Mouse (Mus musculus) kidney, postnatal 0 days (tissue): ENCODE results near the gene Rgs6. TPM values are rescaled to one million over a fixed set of nuclear protein-coding genes. Genes with fewer than 3 reads are reported as not detected.

ENCODE experiments used
- ATAC-seq: fragments of 200-750 bp; cut with Nextera tagmentation; replicated peaks from 2 replicates; pipeline ENCODE4 v1.8.0; 2017; ENCODE audit warnings: low read depth, moderate number of reproducible peaks, moderate TSS enrichment, moderate library complexity; ENCODE audit not compliant: low FRiP score
- DNase-seq: peaks from one replicate; pipeline ENCODE4 v3.0.0-alpha.2; 2016; ENCODE audit warnings: low spot score
- H3K27ac ChIP-seq: fragments of 300-500 bp; sonication (generic); 2 replicates; pipeline ENCODE4 v1.5.1; 2014; ENCODE audit warnings: mild to moderate bottlenecking
- H3K27me3 ChIP-seq: fragments of 300-500 bp; sonication (generic); 2 replicates; pipeline ENCODE4 v1.6.1; 2014; ENCODE audit warnings: low read length, mixed read lengths; ENCODE audit not compliant: insufficient read depth
- H3K36me3 ChIP-seq: fragments of 300-500 bp; sonication (generic); 2 replicates; pipeline ENCODE4 v1.6.1; 2014; ENCODE audit warnings: low read length, mixed read lengths; ENCODE audit not compliant: insufficient read depth
- H3K4me1 ChIP-seq: fragments of 300-500 bp; sonication (generic); replicated peaks from 2 replicates; pipeline ENCODE4 v1.6.1; 2014; ENCODE audit warnings: antibody characterized with exemption, low read length, mixed read lengths; ENCODE audit not compliant: insufficient read depth
- H3K4me2 ChIP-seq: fragments of 300-500 bp; sonication (generic); 2 replicates; pipeline ENCODE4 v1.6.1; 2014; ENCODE audit warnings: mild to moderate bottlenecking, low read length, moderate library complexity, mixed read lengths
- H3K4me3 ChIP-seq: fragments of 300-500 bp; sonication (generic); replicated peaks from 2 replicates; pipeline ENCODE4 v1.5.1; 2014; ENCODE audit warnings: low read depth, low read length
- H3K9ac ChIP-seq: fragments of 300-500 bp; sonication (generic); 2 replicates; pipeline ENCODE4 v1.6.1; 2014; ENCODE audit warnings: low read depth, low read length
- H3K9me3 ChIP-seq: fragments of 300-500 bp; sonication (generic); replicated peaks from 2 replicates; pipeline ENCODE4 v1.6.1; 2016; ENCODE audit warnings: low read length, inconsistent platforms, mixed read lengths
- CTCF ChIP-seq: IDR thresholded peaks from 2 replicates; pipeline ENCODE4 v1.5.1; 2016; ENCODE audit warnings: antibody characterized with exemption, low read depth, mild to moderate bottlenecking, moderate library complexity
- WGBS: fragments of 180-500 bp; shearing (Covaris S2); extraction: QIAGEN DNeasy Blood & Tissue Kit; methylation state at CpG from one replicate; pipeline ENCODE4 v1.1.7; 2014; 5-methylcytosine and 5-hydroxymethylcytosine counted together
- polyA plus RNA-seq: library from polyadenylated mRNA; unstranded; fragments of >200 nt; fragmentation: Nextera tagmentation; extraction: Ambion mirVana; gene quantifications from 2 replicates; pipeline ENCODE4 v1.2.1, GENCODE M21; 2015

Rgs6 gene
- polyA plus RNA-seq, 1 experiment from 2014 or later = 2.2 TPM

DNA sequence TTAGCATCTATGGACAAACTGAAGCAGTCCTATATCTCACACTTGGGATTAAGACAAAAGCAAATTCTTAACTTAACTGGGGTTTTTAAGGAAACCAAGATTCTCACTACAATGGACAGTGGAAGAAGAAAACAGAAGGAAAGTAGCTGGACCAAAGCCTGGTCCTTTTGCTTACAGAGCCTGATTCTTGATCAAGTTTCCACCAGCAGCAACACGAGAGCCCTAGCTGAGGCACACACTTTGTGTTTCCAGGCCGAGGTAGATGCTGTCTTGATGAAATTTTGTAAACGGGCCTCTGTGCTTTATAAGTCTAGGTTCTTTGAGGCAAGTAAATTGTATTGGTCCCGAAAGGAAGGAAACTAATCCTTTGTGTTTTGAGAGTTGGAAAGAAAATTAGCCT is 14.7 kb downstream of the Rgs6 start:
- Histone ChIP-seq H3K9me3 (no peaks in the 10 kb centered on the region), H3K9ac (no peak overlapping the region), H3K4me3 (no peak overlapping the region), H3K27me3 (no peaks in the 10 kb centered on the region), H3K4me2 (no peak overlapping the region), H3K4me1 (no peaks in the 10 kb centered on the region), H3K36me3 (no peaks in the 10 kb centered on the region), H3K27ac (no peak overlapping the region)
- DNase-seq = no peak
- TF ChIP-seq CTCF = no peak
- WGBS = 84% methylated on average over 4 of the region's 4 CpGs
- no peak for ATAC-seq

DNA sequence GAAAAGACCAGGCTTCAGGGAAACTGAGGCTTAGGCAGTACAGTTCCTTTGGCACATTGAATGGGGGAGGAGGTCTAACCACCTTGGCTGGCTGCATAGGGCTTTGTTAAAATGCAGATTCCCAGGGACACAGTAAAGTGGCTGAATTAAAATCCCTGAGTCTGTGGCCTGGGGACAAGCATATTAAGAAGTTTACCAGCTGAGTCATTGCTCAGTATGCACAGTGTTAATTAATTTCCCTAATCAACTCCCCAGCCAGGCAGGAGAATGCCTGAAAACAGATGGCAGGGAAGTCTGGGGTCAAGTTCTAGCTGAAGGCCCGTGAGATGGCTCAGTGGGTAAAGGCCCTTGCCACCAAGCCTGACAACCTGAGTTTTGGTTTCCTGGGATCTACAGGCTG is 15.2 kb downstream of the Rgs6 start:
- H3K4me2 ChIP-seq = no peak overlapping the region
- TF ChIP-seq CTCF = no peak
- 69% methylated on average over 1 of the region's 1 CpGs for WGBS
- no peaks in the 10 kb centered on the region for H3K4me1 ChIP-seq
- H3K4me3 ChIP-seq = no peak overlapping the region
- H3K27me3 ChIP-seq = no peaks in the 10 kb centered on the region
- ATAC-seq = no peak
- no peaks in the 10 kb centered on the region for H3K36me3 ChIP-seq
- no peaks in the 10 kb centered on the region for H3K9me3 ChIP-seq
- no peak for DNase-seq
- no peak overlapping the region for H3K9ac ChIP-seq
- no peak overlapping the region for H3K27ac ChIP-seq

DNA sequence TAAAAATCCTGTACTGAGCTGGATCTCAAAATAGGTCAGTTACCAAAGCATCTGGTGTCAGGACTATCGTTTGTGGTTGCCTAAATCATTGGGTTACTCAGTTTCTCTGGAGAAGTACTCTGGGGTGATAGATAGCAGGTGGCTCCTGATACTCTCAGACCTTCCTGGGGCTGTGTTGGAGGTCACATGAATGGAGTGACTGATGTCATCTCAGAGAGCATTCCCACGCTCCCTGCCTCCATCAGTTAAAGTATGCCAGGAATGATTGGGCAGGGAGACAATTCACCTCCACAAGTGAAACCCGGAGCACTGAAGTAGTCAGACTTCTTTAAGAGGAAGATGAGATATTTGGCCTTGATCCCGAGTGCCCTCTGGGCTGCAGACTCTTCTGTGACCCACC is 15.9 kb downstream of the Rgs6 start:
- 60% methylated on average over 4 of the region's 4 CpGs for WGBS
- Histone ChIP-seq H3K36me3 (no peaks in the 10 kb centered on the region), H3K4me1 (no peaks in the 10 kb centered on the region), H3K4me2 (no peak overlapping the region), H3K4me3 (no peak overlapping the region), H3K27ac (no peak overlapping the region), H3K27me3 (no peaks in the 10 kb centered on the region), H3K9ac (no peak overlapping the region), H3K9me3 (no peaks in the 10 kb centered on the region)
- ATAC-seq (no peak), DNase-seq (no peak)
- TF ChIP-seq CTCF = no peak

DNA sequence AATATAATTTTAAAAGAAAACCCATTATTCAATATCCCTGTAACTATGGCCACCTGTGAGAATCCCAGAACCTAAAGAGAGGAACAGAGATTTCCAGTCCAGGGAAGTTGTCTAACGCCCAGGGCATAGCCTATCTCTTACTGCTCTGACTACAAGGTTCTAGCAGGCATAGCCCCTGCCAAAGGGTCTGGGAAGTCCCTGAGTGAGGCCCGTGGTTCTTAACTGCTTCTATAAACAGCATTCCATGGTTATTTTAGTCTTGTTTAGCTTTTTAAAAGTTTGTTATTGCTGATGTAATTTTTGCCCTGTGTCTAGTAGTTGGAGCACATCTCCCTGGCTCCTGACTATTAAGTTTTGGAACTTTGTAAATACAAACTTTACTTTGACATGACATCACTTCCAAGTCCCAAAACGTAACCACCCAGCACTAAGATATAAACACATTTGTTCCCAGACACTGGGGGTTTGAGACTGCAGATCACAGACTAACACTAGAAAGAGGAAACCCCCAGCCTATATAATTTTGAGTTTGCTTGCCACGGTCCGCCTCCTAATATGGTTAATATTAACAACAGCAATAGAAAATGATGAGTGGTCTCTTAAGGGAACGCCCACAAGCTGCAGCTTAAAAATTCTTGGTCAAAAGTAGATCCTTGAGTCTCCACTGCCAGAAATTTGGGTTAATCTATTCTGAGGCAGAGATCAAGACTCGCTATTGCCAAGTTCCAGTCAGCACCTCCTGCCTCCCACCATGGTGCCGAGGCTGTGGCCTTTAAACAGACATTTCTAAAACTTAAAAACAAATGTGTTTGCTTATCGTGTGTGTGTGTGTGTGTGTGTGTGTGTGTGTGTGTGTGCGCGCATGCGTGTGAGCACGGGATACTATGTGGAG is 24.9 kb downstream of the Rgs6 start:
- H3K27ac ChIP-seq = no peak overlapping the region

DNA sequence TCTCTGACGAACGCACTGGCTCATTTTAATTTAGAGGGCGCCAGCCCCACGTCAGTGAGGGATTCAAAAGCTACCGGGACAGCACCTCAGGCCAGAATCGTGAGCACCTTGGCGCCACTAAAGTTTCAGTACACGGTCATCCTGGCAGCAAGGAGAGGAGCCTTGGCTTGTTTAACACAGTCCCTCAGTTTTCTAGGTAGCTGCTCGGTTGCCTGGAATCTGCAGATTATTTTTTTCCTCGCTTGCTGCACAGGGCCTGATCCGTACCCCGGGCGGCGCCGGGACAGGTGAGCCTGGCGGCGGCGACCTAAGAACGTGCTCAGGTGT is 28.4 kb downstream of the Rgs6 start:
- peak overlapping the region; percentile 56 for H3K9ac ChIP-seq
- WGBS = 2% methylated on average over 19 of the region's 19 CpGs
- no peak for TF ChIP-seq CTCF

More for the DNA sequence above, 24.9 kb downstream of the Rgs6 start:
- 0 out of 2 replicates have a peak, but pooled peaks cover 2% of the 10 kb centered on the region for H3K4me1 ChIP-seq
- 78% methylated on average over 13 of the region's 13 CpGs for WGBS
- no peak for DNase-seq
- H3K36me3 ChIP-seq = no peaks in the 10 kb centered on the region
- no peak overlapping the region for H3K4me3 ChIP-seq
- no peak for ATAC-seq
- no peak overlapping the region for H3K4me2 ChIP-seq
- no peak for TF ChIP-seq CTCF
- H3K27me3 ChIP-seq = 0 out of 2 replicates have a peak, but pooled peaks cover 7% of the 10 kb centered on the region
- H3K9ac ChIP-seq = no peak overlapping the region
- H3K9me3 ChIP-seq = no peaks in the 10 kb centered on the region

DNA sequence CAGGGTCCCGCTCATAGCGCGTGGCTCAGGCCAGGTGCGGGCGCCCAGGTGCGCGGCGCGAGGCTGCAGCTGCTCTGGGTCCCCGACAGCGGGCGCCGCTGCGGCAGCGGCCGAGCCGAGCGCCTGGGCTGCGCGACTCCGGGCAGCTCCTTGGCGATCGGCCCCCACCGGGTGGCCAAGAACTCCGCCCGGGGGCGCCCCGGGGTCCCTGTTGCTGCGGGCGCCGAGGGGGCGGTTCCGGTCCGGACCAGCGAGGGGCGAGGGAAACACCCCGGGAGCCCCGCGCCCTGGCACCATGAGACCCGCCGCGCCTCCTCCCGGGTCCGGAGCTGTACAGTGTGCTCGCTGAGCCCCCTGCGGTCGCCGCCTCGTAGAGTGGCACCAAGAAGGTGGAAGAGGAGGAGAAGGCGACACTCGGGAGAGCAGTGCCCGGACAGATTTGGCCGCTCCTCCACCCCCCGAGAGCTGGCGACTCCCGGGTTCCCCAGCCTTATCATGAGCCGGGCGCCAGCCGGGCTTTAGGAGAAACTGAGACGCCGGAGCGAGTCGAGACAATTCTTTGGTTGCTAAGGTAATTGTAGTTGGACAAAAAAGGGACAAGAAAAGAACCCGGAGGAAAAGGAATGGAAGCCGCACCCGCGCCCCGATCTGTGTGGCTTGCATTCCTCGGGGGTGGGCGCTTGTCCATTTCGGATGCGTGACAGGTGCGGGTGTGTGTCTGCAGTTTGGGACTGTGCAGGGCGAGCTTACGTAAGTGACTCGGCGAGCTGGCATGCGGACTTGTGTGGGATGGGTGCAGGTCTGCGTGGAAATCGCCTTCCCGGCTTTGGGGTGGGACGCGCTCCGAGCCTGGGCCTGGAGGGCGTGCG is 29.0 kb downstream of the Rgs6 start:
- H3K36me3 ChIP-seq = no peaks in the 10 kb centered on the region
- peak overlapping the region; percentile 94 for H3K4me2 ChIP-seq
- H3K27me3 ChIP-seq = peaks cover 9% of the 10 kb centered on the region; the same call in 1 of the 2 replicates
- WGBS = under 1% methylated on average over 85 of the region's 86 CpGs
- TF ChIP-seq CTCF = peak; percentile 38; the same call in 1 of the 2 replicates
- 0 out of 2 replicates have a peak, but pooled peaks cover 2% of the 10 kb centered on the region for H3K4me1 ChIP-seq
- H3K9me3 ChIP-seq = no peaks in the 10 kb centered on the region
- DNase-seq (peak; percentile 30), ATAC-seq (peak; percentile 77)
- H3K4me3 ChIP-seq = peak overlapping the region; percentile 58
- H3K27ac ChIP-seq = no peak overlapping the region
- H3K9ac ChIP-seq = peak overlapping the region; percentile 56

More for the DNA sequence above, 28.4 kb downstream of the Rgs6 start:
- DNase-seq = no peak
- H3K27ac ChIP-seq = no peak overlapping the region
- H3K27me3 ChIP-seq = peaks cover 9% of the 10 kb centered on the region; the same call in 1 of the 2 replicates
- 0 out of 2 replicates have a peak, but pooled peaks cover 2% of the 10 kb centered on the region for H3K4me1 ChIP-seq
- peak overlapping the region; percentile 94 for H3K4me2 ChIP-seq
- H3K36me3 ChIP-seq = no peaks in the 10 kb centered on the region
- H3K4me3 ChIP-seq = peak overlapping the region; percentile 58
- no peaks in the 10 kb centered on the region for H3K9me3 ChIP-seq
- ATAC-seq = no peak
